Mouse (Mus musculus): ENCODE data around the gene Cbwd1. TPM values are rescaled to one million over a fixed set of nuclear protein-coding genes. Genes with fewer than 3 reads are reported as not detected.
A peak's percentile ranks its signal among the peaks of the same experiment; 100 is the strongest.

Cbwd1 gene
- polyA plus RNA-seq, 1 experiment: 7.5 TPM

DNA sequence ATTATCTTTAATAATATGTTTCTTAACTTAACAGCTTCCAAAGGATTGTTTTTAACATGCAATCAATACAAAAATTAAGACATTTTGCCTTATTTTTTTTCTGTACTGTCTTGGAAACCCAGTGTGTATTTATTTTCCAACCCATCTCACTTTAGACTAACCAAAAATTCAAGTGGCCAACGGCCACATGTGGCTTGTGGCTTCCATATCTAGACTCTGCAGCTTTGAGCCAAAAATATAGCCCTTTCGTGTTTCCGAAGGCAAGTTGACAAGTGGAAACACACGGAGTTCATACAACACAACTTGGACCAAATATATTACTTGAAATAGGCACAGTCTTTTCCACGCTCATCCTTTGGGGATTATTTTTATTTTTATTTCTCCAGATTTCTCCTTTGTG, 37.2 kb upstream of the Cbwd1 start:
- no peak overlapping the region for H3K4me3 ChIP-seq (replicated peaks; ENCODE audit: control insufficient read depth, low read depth, low read length)
- H3K4me1 ChIP-seq (ENCODE audit: control insufficient read depth, insufficient read depth, low read length): peaks cover 4% of the 10 kb centered on the region; the same call in 1 of the 2 replicates
- 3% methylated on average over 5 of the region's 5 CpGs for WGBS
- H3K27ac ChIP-seq (ENCODE audit: control insufficient read depth, insufficient read depth, low read depth, low read length, poor library complexity): peak overlapping the region; percentile 38; the same call in 1 of the 2 replicates
- no peak for TF ChIP-seq CTCF (IDR thresholded peaks at IDR 0.05; ENCODE audit: control insufficient read depth, insufficient read depth, low read length)
- TF ChIP-seq POLR2A (IDR thresholded peaks at IDR 0.05; ENCODE audit: borderline replicate concordance, control insufficient read depth, low read depth, low read length): no peak

DNA sequence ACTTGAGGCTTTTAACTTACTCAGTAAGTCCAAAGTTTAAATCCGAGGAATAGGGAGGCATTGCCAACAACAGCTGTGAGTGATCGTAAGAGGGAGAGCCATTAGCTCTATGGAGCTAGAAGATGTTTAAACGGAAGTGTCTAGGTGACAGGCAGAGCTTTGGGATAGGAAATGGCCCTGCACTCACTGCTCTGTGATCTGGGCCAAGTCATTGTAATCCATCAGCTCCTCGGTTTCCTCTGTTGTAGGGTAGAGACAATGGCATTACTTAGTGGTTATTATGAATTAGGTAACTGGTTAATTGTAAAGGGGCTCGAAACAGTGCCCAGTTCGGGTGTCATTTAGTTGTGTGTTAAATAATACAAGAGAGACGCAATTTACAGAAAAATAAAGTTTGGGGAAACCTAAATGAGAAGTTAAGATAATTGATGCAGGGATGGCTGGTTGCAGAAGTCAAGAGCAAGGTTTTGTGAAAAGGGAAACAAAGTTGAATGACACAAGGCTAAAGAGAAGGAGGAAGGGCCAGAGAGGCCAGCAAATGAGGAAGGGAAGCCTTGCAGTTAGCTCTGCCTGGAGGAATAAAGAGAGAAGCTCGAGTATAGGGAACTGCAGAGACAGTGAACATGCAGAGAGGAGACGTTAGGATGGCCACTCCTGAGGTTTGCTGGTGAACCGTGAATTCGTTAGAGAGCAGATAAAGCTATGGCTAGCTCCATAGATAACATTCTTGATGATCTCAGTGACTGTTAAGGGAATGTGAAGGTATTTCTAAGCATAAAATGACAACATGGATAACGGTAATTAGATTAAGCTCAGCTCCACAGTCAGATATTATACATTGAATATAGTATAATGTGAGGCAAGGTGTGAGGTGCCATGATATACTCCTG, 35.6 kb upstream of the Cbwd1 start:
- no peak overlapping the region for H3K4me3 ChIP-seq (replicated peaks; ENCODE audit: control insufficient read depth, low read depth, low read length)
- TF ChIP-seq CTCF (IDR thresholded peaks at IDR 0.05; ENCODE audit: control insufficient read depth, insufficient read depth, low read length) (no peak), POLR2A (IDR thresholded peaks at IDR 0.05; ENCODE audit: borderline replicate concordance, control insufficient read depth, low read depth, low read length) (no peak)
- peak overlapping the region; percentile 52; the same call in 1 of the 2 replicates for H3K27ac ChIP-seq (ENCODE audit: control insufficient read depth, insufficient read depth, low read depth, low read length, poor library complexity)
- peaks cover 4% of the 10 kb centered on the region; the same call in 1 of the 2 replicates for H3K4me1 ChIP-seq (ENCODE audit: control insufficient read depth, insufficient read depth, low read length)
- 35% methylated on average over 12 of the region's 12 CpGs for WGBS

DNA sequence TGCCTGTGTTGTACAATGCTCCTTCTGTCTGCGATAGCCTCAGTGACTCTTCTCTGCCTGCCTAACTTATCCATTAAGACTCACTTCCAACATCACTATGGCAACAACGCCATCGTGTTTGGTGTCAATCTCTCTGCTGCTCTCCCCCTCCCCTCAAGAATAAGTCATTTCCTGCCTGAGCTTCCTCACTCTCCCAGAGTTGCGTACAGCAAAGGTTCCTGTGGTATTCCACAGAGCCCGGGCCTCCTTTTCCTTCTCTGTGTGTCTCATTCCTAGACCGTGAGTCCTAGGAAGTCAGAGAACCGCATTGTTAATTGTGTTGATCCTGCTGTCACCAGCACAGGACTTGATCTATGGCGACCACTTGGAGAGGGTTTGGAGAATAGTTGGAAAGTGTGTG, 33.5 kb upstream of the Cbwd1 start:
- Histone ChIP-seq H3K4me1 (ENCODE audit: control insufficient read depth, insufficient read depth, low read length) (peaks cover 7% of the 10 kb centered on the region; the same call in 1 of the 2 replicates), H3K4me3 (replicated peaks; ENCODE audit: control insufficient read depth, low read depth, low read length) (no peak overlapping the region), H3K27ac (ENCODE audit: control insufficient read depth, insufficient read depth, low read depth, low read length, poor library complexity) (no peak overlapping the region)
- TF ChIP-seq CTCF (IDR thresholded peaks at IDR 0.05; ENCODE audit: control insufficient read depth, insufficient read depth, low read length): no peak
- TF ChIP-seq POLR2A (IDR thresholded peaks at IDR 0.05; ENCODE audit: borderline replicate concordance, control insufficient read depth, low read depth, low read length): no peak
- WGBS: 17% methylated on average over 8 of the region's 8 CpGs

DNA sequence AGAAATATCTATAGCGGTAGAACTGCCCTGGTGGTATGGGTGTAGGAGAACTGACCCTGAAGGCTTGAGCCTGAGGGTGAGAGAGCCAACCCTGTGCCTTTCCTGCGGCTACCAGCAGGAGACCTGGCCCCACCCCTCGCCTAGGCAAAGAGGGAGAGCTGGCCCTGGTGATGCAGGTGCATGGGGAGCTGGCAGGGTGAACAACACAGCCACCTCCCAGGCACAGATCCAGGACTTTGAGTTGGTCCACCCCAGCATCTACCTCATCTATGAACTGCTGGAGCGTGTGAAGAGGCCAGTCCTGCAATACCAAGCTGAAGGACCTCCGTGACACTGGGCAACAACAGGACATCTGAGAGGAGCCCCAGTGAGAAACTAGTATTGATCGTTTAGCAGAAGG, 32.1 kb upstream of the Cbwd1 start:
- no peak overlapping the region for H3K4me3 ChIP-seq (replicated peaks; ENCODE audit: control insufficient read depth, low read depth, low read length)
- H3K4me1 ChIP-seq (ENCODE audit: control insufficient read depth, insufficient read depth, low read length): peaks cover 7% of the 10 kb centered on the region; the same call in 1 of the 2 replicates
- H3K27ac ChIP-seq (ENCODE audit: control insufficient read depth, insufficient read depth, low read depth, low read length, poor library complexity): no peak overlapping the region
- WGBS: 64% methylated on average over 6 of the region's 6 CpGs
- TF ChIP-seq CTCF (IDR thresholded peaks at IDR 0.05; ENCODE audit: control insufficient read depth, insufficient read depth, low read length): no peak
- no peak for TF ChIP-seq POLR2A (IDR thresholded peaks at IDR 0.05; ENCODE audit: borderline replicate concordance, control insufficient read depth, low read depth, low read length)

- Histone ChIP-seq H3K4me1 (ENCODE audit: control insufficient read depth, insufficient read depth, low read length) (peaks cover 11% of the 10 kb centered on the region; the same call in 1 of the 2 replicates), H3K27ac (ENCODE audit: control insufficient read depth, insufficient read depth, low read depth, low read length, poor library complexity) (peak overlapping the region; percentile 27), H3K4me3 (replicated peaks; ENCODE audit: control insufficient read depth, low read depth, low read length) (no peak overlapping the region)
- TF ChIP-seq CTCF (IDR thresholded peaks at IDR 0.05; ENCODE audit: control insufficient read depth, insufficient read depth, low read length): no peak
- no peak for TF ChIP-seq POLR2A (IDR thresholded peaks at IDR 0.05; ENCODE audit: borderline replicate concordance, control insufficient read depth, low read depth, low read length)
- 20% methylated on average over 7 of the region's 7 CpGs for WGBS
These were observed 28.9 kb upstream of the Cbwd1 start for GRCm38 (mm10) chr19:24990138-24990822.

DNA sequence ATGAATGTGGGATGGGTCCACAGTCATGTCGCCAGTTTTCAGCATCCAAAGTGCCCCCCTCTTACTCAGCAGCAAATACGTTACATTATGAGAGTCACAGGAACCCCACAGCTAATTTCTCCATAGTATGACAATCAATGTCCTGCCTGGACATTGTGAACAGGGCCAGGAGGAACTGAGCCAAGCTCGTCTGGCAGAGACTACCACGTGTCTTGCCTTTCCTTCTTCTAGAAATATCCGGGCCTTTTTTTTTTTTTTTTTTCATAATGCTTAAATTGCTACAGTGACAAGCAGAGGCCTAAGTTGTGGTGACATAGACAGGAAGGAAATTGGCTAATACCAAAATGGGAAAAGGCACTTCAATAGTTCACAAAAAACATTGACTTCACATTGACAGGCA, 27.4 kb upstream of the Cbwd1 start:
- Histone ChIP-seq H3K4me1 (ENCODE audit: control insufficient read depth, insufficient read depth, low read length) (peaks cover 7% of the 10 kb centered on the region; the same call in 1 of the 2 replicates), H3K4me3 (replicated peaks; ENCODE audit: control insufficient read depth, low read depth, low read length) (no peak overlapping the region), H3K27ac (ENCODE audit: control insufficient read depth, insufficient read depth, low read depth, low read length, poor library complexity) (no peak overlapping the region; the same call in 1 of the 2 replicates)
- WGBS: 24% methylated on average over 5 of the region's 5 CpGs
- TF ChIP-seq POLR2A (IDR thresholded peaks at IDR 0.05; ENCODE audit: borderline replicate concordance, control insufficient read depth, low read depth, low read length) (no peak), CTCF (IDR thresholded peaks at IDR 0.05; ENCODE audit: control insufficient read depth, insufficient read depth, low read length) (no peak)

DNA sequence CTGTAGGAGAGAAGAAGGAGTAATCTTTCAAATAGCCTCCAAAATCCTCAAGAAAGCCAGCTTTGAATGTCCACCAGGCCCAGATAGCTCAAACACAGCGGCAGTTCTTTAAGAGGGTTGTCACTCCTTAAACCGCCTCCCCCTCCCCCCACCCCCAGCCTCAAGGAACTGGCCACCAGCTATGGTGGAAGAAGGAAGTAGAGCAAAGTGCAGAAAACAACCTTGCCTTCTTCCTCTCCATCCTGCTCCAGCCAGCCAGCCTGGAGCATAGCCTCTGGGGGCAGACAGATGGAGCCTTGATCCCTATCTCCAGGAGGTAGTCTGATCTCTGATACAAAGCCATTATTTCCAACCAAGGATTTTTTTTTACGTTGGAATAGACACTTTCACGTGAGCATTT, 25.9 kb upstream of the Cbwd1 start:
- H3K4me3 ChIP-seq (replicated peaks; ENCODE audit: control insufficient read depth, low read depth, low read length): no peak overlapping the region
- no peak for TF ChIP-seq POLR2A (IDR thresholded peaks at IDR 0.05; ENCODE audit: borderline replicate concordance, control insufficient read depth, low read depth, low read length)
- no peak for TF ChIP-seq CTCF (IDR thresholded peaks at IDR 0.05; ENCODE audit: control insufficient read depth, insufficient read depth, low read length)
- 27% methylated on average over 4 of the region's 4 CpGs for WGBS
- H3K4me1 ChIP-seq (ENCODE audit: control insufficient read depth, insufficient read depth, low read length): peaks cover 7% of the 10 kb centered on the region; the same call in 1 of the 2 replicates
- peak overlapping the region; percentile 29; the same call in 1 of the 2 replicates for H3K27ac ChIP-seq (ENCODE audit: control insufficient read depth, insufficient read depth, low read depth, low read length, poor library complexity)

DNA sequence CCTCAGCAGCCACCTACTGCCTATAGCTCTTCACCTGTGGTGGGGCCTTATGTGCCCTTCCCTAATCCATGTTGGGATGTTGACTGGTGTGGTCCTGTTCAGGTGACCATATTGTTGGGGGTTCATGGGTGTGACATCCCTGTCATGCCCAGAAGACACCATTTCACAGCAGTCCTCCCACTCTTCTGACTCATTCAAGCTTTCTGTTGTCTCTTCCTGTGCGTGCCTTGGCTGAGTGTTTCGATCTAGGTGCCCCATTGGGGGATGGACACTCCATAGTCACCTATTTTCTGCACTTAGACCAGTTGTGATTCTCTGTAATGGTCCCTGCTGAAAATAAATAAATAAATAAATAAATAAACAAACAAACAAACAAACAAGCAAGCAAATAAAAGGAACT, 23.6 kb upstream of the Cbwd1 start:
- whole genome bisulfite sequencing: 90% methylated on average over 2 of the region's 2 CpGs
- TF ChIP-seq CTCF (IDR thresholded peaks at IDR 0.05; ENCODE audit: control insufficient read depth, insufficient read depth, low read length): no peak
- no peak for TF ChIP-seq POLR2A (IDR thresholded peaks at IDR 0.05; ENCODE audit: borderline replicate concordance, control insufficient read depth, low read depth, low read length)

More for the DNA sequence above, 23.6 kb upstream of the Cbwd1 start:
- Histone ChIP-seq H3K4me1 (ENCODE audit: control insufficient read depth, insufficient read depth, low read length) (peaks cover 7% of the 10 kb centered on the region; the same call in 1 of the 2 replicates), H3K4me3 (replicated peaks; ENCODE audit: control insufficient read depth, low read depth, low read length) (no peak overlapping the region), H3K27ac (ENCODE audit: control insufficient read depth, insufficient read depth, low read depth, low read length, poor library complexity) (no peak overlapping the region)

Data from bone marrow, adult 2 months (tissue).